Mouse (Mus musculus) embryonic facial prominence, embryonic 11.5 days (tissue): ENCODE results near the gene Gjd3. TPM values are rescaled to one million over a fixed set of nuclear protein-coding genes. Genes with fewer than 3 reads are reported as not detected.

ENCODE experiments used
- ATAC-seq: fragments of 200-750 bp; cut with Nextera tagmentation; replicated peaks from 2 replicates; pipeline ENCODE4 v1.8.0; 2017; ENCODE audit warnings: low read depth; ENCODE audit not compliant: insufficient number of reproducible peaks, low FRiP score, low TSS enrichment
- DNase-seq: peaks from one replicate; pipeline ENCODE4 v3.0.0-alpha.2; 2015; ENCODE audit warnings: low spot score
- H3K27ac ChIP-seq: fragments of 300-500 bp; sonication (generic); replicated peaks from 2 replicates; pipeline ENCODE4 v1.5.1; 2014; ENCODE audit warnings: mild to moderate bottlenecking, low read depth, low read length, control low read depth
- H3K27me3 ChIP-seq: fragments of 300-500 bp; sonication (generic); 2 replicates; pipeline ENCODE4 v1.6.1; 2014; ENCODE audit warnings: mild to moderate bottlenecking, low read length, moderate library complexity, mixed read lengths; ENCODE audit not compliant: control insufficient read depth, insufficient read depth
- H3K36me3 ChIP-seq: fragments of 300-500 bp; sonication (generic); replicated peaks from 2 replicates; pipeline ENCODE4 v1.6.1; 2014; ENCODE audit warnings: low read depth, mild to moderate bottlenecking, low read length, moderate library complexity, mixed read lengths; ENCODE audit not compliant: control insufficient read depth, insufficient read depth
- H3K4me1 ChIP-seq: fragments of 300-500 bp; sonication (generic); 2 replicates; pipeline ENCODE4 v1.6.1; 2014; ENCODE audit warnings: low read length, mixed read lengths; ENCODE audit not compliant: control insufficient read depth, insufficient read depth
- H3K4me2 ChIP-seq: fragments of 300-500 bp; sonication (generic); 2 replicates; pipeline ENCODE4 v1.6.1; 2014; ENCODE audit warnings: low read depth, mild to moderate bottlenecking, control low read depth, low read length, moderate library complexity
- H3K4me3 ChIP-seq: fragments of 300-500 bp; sonication (generic); 2 replicates; pipeline ENCODE4 v1.5.1; 2014; ENCODE audit warnings: low read depth, low read length, control low read depth
- H3K9ac ChIP-seq: fragments of 300-500 bp; sonication (generic); replicated peaks from 2 replicates; pipeline ENCODE4 v1.6.1; 2014; ENCODE audit warnings: mild to moderate bottlenecking, control low read depth, low read length
- H3K9me3 ChIP-seq: fragments of 300-500 bp; sonication (generic); replicated peaks from 2 replicates; pipeline ENCODE4 v1.6.1; 2016; ENCODE audit warnings: mild to moderate bottlenecking, low read length, inconsistent platforms, mixed read lengths; ENCODE audit not compliant: control insufficient read depth
- WGBS: fragments of 180-500 bp; shearing (Covaris S2); extraction: QIAGEN DNeasy Blood & Tissue Kit; methylation state at CpG from one replicate; pipeline ENCODE4 v1.1.7; 2014; 5-methylcytosine and 5-hydroxymethylcytosine counted together
- polyA plus RNA-seq: library from polyadenylated mRNA; unstranded; fragments of >200 nt; fragmentation: Nextera tagmentation; extraction: Ambion mirVana; gene quantifications from 2 replicates; pipeline ENCODE4 v1.2.1, GENCODE M21; 2014

Gjd3 gene
- polyA plus RNA-seq, 1 experiment from 2014 or later: 0.25 TPM

GRCm38 (mm10) chr11:98939084-98939952 lies 43.5 kb downstream of the Gjd3 start:
- DNase-seq: no peak
- H3K9ac ChIP-seq: peak overlapping the region; percentile 85
- H3K4me3 ChIP-seq: peak overlapping the region; percentile 87
- peaks cover 52% of the 10 kb centered on the region for H3K4me1 ChIP-seq
- H3K27me3 ChIP-seq: no peaks in the 10 kb centered on the region
- no peaks in the 10 kb centered on the region for H3K36me3 ChIP-seq
- ATAC-seq: no peak
- H3K9me3 ChIP-seq: no peaks in the 10 kb centered on the region
- WGBS: 43% methylated on average over 15 of the region's 15 CpGs
- peak overlapping the region; percentile 35; the same call in 1 of the 2 replicates for H3K27ac ChIP-seq
- H3K4me2 ChIP-seq: peak overlapping the region; percentile 93

- no peaks in the 10 kb centered on the region for H3K27me3 ChIP-seq
- peak overlapping the region; percentile 85 for H3K9ac ChIP-seq
- peak overlapping the region; percentile 98; the same call in 1 of the 2 replicates for H3K27ac ChIP-seq
- H3K36me3 ChIP-seq: no peaks in the 10 kb centered on the region
- DNase-seq (no peak), ATAC-seq (no peak)
- H3K4me3 ChIP-seq: peak overlapping the region; percentile 87
- H3K4me1 ChIP-seq: peaks cover 48% of the 10 kb centered on the region
- peak overlapping the region; percentile 93 for H3K4me2 ChIP-seq
- H3K9me3 ChIP-seq: no peaks in the 10 kb centered on the region
- 36% methylated on average over 7 of the region's 7 CpGs for WGBS
Observed at GRCm38 (mm10) chr11:98938701-98939083, 44.1 kb downstream of the Gjd3 start.

GRCm38 (mm10) chr11:98937914-98938694 lies 44.7 kb downstream of the Gjd3 start:
- WGBS: under 1% methylated on average over 39 of the region's 39 CpGs
- H3K27me3 ChIP-seq: no peaks in the 10 kb centered on the region
- H3K27ac ChIP-seq: peak overlapping the region; percentile 98
- H3K36me3 ChIP-seq: no peaks in the 10 kb centered on the region
- no peaks in the 10 kb centered on the region for H3K9me3 ChIP-seq
- H3K9ac ChIP-seq: peak overlapping the region; percentile 85
- peak overlapping the region; percentile 93 for H3K4me2 ChIP-seq
- peak overlapping the region; percentile 87 for H3K4me3 ChIP-seq
- DNase-seq: peak; percentile 80
- H3K4me1 ChIP-seq: peaks cover 47% of the 10 kb centered on the region
- ATAC-seq: 0 out of 2 replicates have a peak, but pooled peaks have one; percentile 1

GRCm38 (mm10) chr11:98937410-98937913 lies 45.4 kb downstream of the Gjd3 start:
- H3K9me3 ChIP-seq: no peaks in the 10 kb centered on the region
- DNase-seq: peak; percentile 98
- H3K4me2 ChIP-seq: peak overlapping the region; percentile 93
- ATAC-seq: peak; percentile 79
- no peaks in the 10 kb centered on the region for H3K27me3 ChIP-seq
- H3K36me3 ChIP-seq: no peaks in the 10 kb centered on the region
- peak overlapping the region; percentile 98 for H3K27ac ChIP-seq
- H3K4me1 ChIP-seq: peaks cover 47% of the 10 kb centered on the region
- under 1% methylated on average over 29 of the region's 38 CpGs for WGBS
- peak overlapping the region; percentile 85 for H3K9ac ChIP-seq
- peak overlapping the region; percentile 87 for H3K4me3 ChIP-seq

- ATAC-seq: peak; percentile 19; the same call in 1 of the 2 replicates
- Histone ChIP-seq H3K9ac (peak overlapping the region; percentile 64), H3K4me3 (peak overlapping the region; percentile 87), H3K27me3 (no peaks in the 10 kb centered on the region), H3K4me2 (peak overlapping the region; percentile 93), H3K9me3 (no peaks in the 10 kb centered on the region), H3K4me1 (peaks cover 49% of the 10 kb centered on the region), H3K36me3 (no peaks in the 10 kb centered on the region), H3K27ac (peak overlapping the region; percentile 88)
- peak; percentile 29 for DNase-seq
- WGBS: 2% methylated on average over 23 of the region's 23 CpGs
Observed at GRCm38 (mm10) chr11:98936606-98937409, 46.0 kb downstream of the Gjd3 start.

GRCm38 (mm10) chr11:98936170-98936569 lies 46.6 kb downstream of the Gjd3 start:
- peak overlapping the region; percentile 64 for H3K9ac ChIP-seq
- H3K36me3 ChIP-seq: no peaks in the 10 kb centered on the region
- peak overlapping the region; percentile 88 for H3K27ac ChIP-seq
- no peaks in the 10 kb centered on the region for H3K9me3 ChIP-seq
- peaks cover 48% of the 10 kb centered on the region for H3K4me1 ChIP-seq
- DNase-seq (peak; percentile 91), ATAC-seq (peak; percentile 21; the same call in 1 of the 2 replicates)
- H3K4me2 ChIP-seq: peak overlapping the region; percentile 93
- H3K27me3 ChIP-seq: no peaks in the 10 kb centered on the region
- peak overlapping the region; percentile 87 for H3K4me3 ChIP-seq
- under 1% methylated on average over 29 of the region's 29 CpGs for WGBS

GRCm38 (mm10) chr11:98935123-98935522 lies 47.7 kb downstream of the Gjd3 start:
- Histone ChIP-seq H3K36me3 (no peaks in the 10 kb centered on the region), H3K9ac (no peak overlapping the region), H3K9me3 (no peaks in the 10 kb centered on the region), H3K27ac (no peak overlapping the region), H3K4me1 (peaks cover 44% of the 10 kb centered on the region), H3K27me3 (no peaks in the 10 kb centered on the region), H3K4me2 (no peak overlapping the region), H3K4me3 (no peak overlapping the region)
- DNase-seq: no peak
- ATAC-seq: no peak
- WGBS: 93% methylated on average over 3 of the region's 3 CpGs
